Mouse (Mus musculus) layer of hippocampus, postnatal 14 days (tissue): ENCODE results near the gene Atf6b. TPM values are rescaled to one million over a fixed set of nuclear protein-coding genes. Genes with fewer than 3 reads are reported as not detected.

Experiments
- DNase-seq, 2 experiments: peaks; one replicate each; pipeline ENCODE4 v3.0.0; 2021 to 2022; ENCODE audit warnings: low spot score in 2 of 2, mixed read lengths in 1 of 2
- total RNA-seq, 2 experiments: library from RNA; stranded (reverse); gene quantifications; 2 replicates each; pipeline ENCODE4 v1.2.3; 2021

Atf6b gene
- total RNA-seq, 2 experiments from 2014 or later = 80.0 to 81.9 TPM

- DNase-seq = no peak
These were observed 20.7 kb upstream of the Atf6b start for GRCm38 (mm10) chr17:34626062-34626772.

GRCm38 (mm10) chr17:34626773-34627092 lies 20.2 kb upstream of the Atf6b start:
- no peak for DNase-seq

GRCm38 (mm10) chr17:34627093-34627942 lies 19.6 kb upstream of the Atf6b start:
- DNase-seq = peak; percentile 85 to 91

- DNase-seq = no peak
These were observed 18.9 kb upstream of the Atf6b start, which contains the start of gene Ppt2 for GRCm38 (mm10) chr17:34627943-34628643. Ppt2 (minus strand) TSS chr17:34628510.

- DNase-seq = no peak
These were observed 18.3 kb upstream of the Atf6b start for GRCm38 (mm10) chr17:34628644-34628967.

GRCm38 (mm10) chr17:34629221-34629751 lies 17.7 kb upstream of the Atf6b start, which contains the start of gene Prrt1:
Prrt1 (plus strand) TSS chr17:34629533.
- peak in 1 of 2 experiments; percentile 76 for DNase-seq

- no peak for DNase-seq
These were observed 16.9 kb upstream of the Atf6b start for GRCm38 (mm10) chr17:34629796-34630603.

GRCm38 (mm10) chr17:34630761-34631301 lies 16.1 kb upstream of the Atf6b start:
- DNase-seq = no peak

- no peak for DNase-seq
These were observed 15.3 kb upstream of the Atf6b start for GRCm38 (mm10) chr17:34631647-34632046.

GRCm38 (mm10) chr17:34632261-34632691 lies 14.7 kb upstream of the Atf6b start:
- DNase-seq = peak; percentile 80 to 93

- DNase-seq = no peak
These were observed 11.3 kb upstream of the Atf6b start for GRCm38 (mm10) chr17:34635671-34636070.

- no peak for DNase-seq
These were observed 9.5 kb upstream of the Atf6b start for GRCm38 (mm10) chr17:34637459-34637858.

GRCm38 (mm10) chr17:34639461-34640255 lies 7.3 kb upstream of the Atf6b start:
- DNase-seq = no peak

GRCm38 (mm10) chr17:34640778-34641601 lies 6.0 kb upstream of the Atf6b start:
- peak in 1 of 2 experiments; percentile 73 for DNase-seq

GRCm38 (mm10) chr17:34641945-34642344 lies 5.0 kb upstream of the Atf6b start:
- DNase-seq = no peak

GRCm38 (mm10) chr17:34643379-34643778 lies 3.6 kb upstream of the Atf6b start:
- DNase-seq = no peak

GRCm38 (mm10) chr17:34643944-34644343 lies 3.0 kb upstream of the Atf6b start:
- no peak for DNase-seq

- peak; percentile 95 to 98 for DNase-seq
These were observed 2.3 kb upstream of the Atf6b start, which contains the start of gene Fkbpl for GRCm38 (mm10) chr17:34644608-34645007. Fkbpl (plus strand) TSS chr17:34644764.
